Mouse (Mus musculus) forebrain, postnatal 0 days (tissue): ENCODE data around the gene Gm11992. TPM values are rescaled to one million over a fixed set of nuclear protein-coding genes. Genes with fewer than 3 reads are reported as not detected.

Experiments
- ATAC-seq: fragments of 200-750 bp; cut with Nextera tagmentation; 2 replicates; pipeline ENCODE4 v1.8.0; 2017; ENCODE audit warnings: mild to moderate bottlenecking, moderate library complexity
- DNase-seq: peaks from one replicate; pipeline ENCODE4 v3.0.0-alpha.2; 2015
- H3K27ac ChIP-seq: fragments of 300-500 bp; sonication (generic); 2 replicates; pipeline ENCODE4 v1.5.1; 2014; ENCODE audit warnings: low read depth, mild to moderate bottlenecking, antibody characterized with exemption, low read length, moderate library complexity, mixed read lengths
- H3K27me3 ChIP-seq: fragments of 300-500 bp; sonication (generic); 2 replicates; pipeline ENCODE4 v1.6.1; 2014; ENCODE audit warnings: mild to moderate bottlenecking, low read length, mixed read lengths; ENCODE audit not compliant: insufficient read depth
- H3K36me3 ChIP-seq: fragments of 300-500 bp; sonication (generic); 2 replicates; pipeline ENCODE4 v1.6.1; 2014; ENCODE audit warnings: mild to moderate bottlenecking, moderate library complexity; ENCODE audit not compliant: insufficient read depth
- H3K4me1 ChIP-seq: fragments of 300-500 bp; sonication (generic); 2 replicates; pipeline ENCODE4 v1.6.1; 2014; ENCODE audit warnings: antibody characterized with exemption; ENCODE audit not compliant: insufficient read depth
- H3K4me2 ChIP-seq: fragments of 300-500 bp; sonication (generic); 2 replicates; pipeline ENCODE4 v1.6.1; 2014; ENCODE audit warnings: low read depth, mild to moderate bottlenecking, moderate library complexity
- H3K4me3 ChIP-seq: fragments of 300-500 bp; sonication (generic); 2 replicates; pipeline ENCODE4 v1.5.1; 2014; ENCODE audit warnings: low read depth, low read length, mixed read lengths
- H3K9ac ChIP-seq: fragments of 300-500 bp; sonication (generic); 2 replicates; pipeline ENCODE4 v1.6.1; 2014; ENCODE audit warnings: mild to moderate bottlenecking
- H3K9me3 ChIP-seq: fragments of 300-500 bp; sonication (generic); 2 replicates; pipeline ENCODE4 v1.6.1; 2016; ENCODE audit warnings: low read length
- CTCF ChIP-seq: sonication (generic); IDR thresholded peaks from 2 replicates; pipeline ENCODE4 v1.5.1; 2016; ENCODE audit warnings: antibody characterized with exemption, control low read depth, low read depth
- WGBS: fragments of 180-500 bp; shearing (Covaris S2); extraction: QIAGEN DNeasy Blood & Tissue Kit; methylation state at CpG from one replicate; pipeline ENCODE4 v1.1.7; 2014; 5-methylcytosine and 5-hydroxymethylcytosine counted together
- polyA plus RNA-seq: library from polyadenylated mRNA; unstranded; fragments of >200 nt; fragmentation: Nextera tagmentation; extraction: Ambion mirVana; gene quantifications from 2 replicates; pipeline ENCODE4 v1.2.1, GENCODE M21; 2015
- total RNA-seq: library from RNA; depleted of rRNA; stranded (reverse); fragments of >200 nt; gene quantifications from 2 replicates; pipeline ENCODE4 v1.2.3, GENCODE M21; 2014; rRNA removed

The Gm11992 gene
- 1.5 and 2.8 TPM in 2 replicates for total RNA-seq
- 2.2 and 3.2 TPM in 2 replicates for polyA plus RNA-seq

DNA sequence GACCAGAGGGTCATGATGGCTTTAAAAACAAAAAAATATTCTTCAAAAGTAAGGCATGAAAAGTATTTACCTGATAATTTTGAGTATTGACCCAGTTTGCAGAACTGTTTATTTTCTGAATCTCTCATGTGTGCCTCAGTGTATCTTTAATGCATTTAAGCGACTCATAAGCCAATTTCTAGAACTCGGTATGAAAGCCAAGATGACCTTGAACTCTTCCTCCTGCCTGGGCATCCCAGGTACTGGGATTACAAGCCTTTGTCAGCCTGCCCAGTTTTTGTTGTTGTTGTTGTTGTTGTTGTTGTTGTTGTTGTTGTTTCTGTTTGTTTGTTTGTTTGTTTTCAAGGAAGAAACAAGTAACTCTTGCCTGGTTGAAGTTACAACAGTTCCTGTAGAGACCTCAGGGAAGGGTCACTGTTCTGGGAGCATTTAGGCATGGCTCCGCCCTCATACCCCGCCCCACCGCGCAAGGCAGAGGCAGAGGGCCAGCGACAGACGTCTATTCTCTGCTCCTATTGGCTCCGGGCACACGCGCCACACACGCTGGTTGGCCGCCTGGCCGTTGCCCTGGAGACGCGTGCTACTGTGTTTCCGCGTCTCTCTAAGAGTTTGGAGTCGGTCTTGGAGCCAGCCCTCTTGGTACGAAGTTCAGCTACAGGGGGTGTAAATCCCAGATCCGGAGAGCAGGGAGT, at the start of gene Gm11992:
Gm11992 (plus strand) TSS at position 584 of the 692 bp plus-strand sequence.
- peak within 1 kb of the TSS; percentile 92 for H3K4me2 ChIP-seq
- H3K27ac ChIP-seq = no peak within 1 kb of the TSS
- ATAC-seq (peak; percentile 100), DNase-seq (peak; percentile 92)
- WGBS = 5% methylated on average over 21 of the region's 21 CpGs
- no peaks in the 10 kb centered on the region for H3K9me3 ChIP-seq
- peak within 1 kb of the TSS; percentile 44; the same call in 1 of the 2 replicates for H3K9ac ChIP-seq
- 0 out of 2 replicates have a peak, but pooled peaks cover 3% of the 10 kb centered on the region for H3K4me1 ChIP-seq
- H3K4me3 ChIP-seq = peak within 1 kb of the TSS; percentile 47
- H3K36me3 ChIP-seq = no peaks in the 10 kb centered on the region
- no peak for TF ChIP-seq CTCF
- peaks cover 4% of the 10 kb centered on the region; the same call in 1 of the 2 replicates for H3K27me3 ChIP-seq

DNA sequence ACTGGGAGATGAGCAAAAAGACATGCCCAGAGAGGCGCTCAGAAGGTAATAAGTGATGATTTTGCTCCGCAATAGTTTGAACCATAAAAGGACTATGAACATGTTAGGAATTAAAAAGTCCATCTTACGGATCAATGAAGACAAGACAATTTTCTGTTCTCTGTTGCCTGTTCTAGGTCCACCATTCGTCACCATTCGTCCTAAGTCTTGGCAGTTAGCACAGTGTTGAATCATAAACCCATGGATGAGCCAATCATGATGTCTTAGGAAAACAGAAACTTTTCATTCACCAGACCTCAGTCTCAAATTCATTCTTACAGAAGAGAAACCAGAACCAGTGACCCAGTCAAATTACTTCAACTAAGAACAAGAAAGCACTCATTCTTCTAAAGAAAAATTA, 39.6 kb upstream of the Gm11992 start:
- WGBS = 96% methylated on average over 5 of the region's 5 CpGs
- no peak overlapping the region for H3K4me2 ChIP-seq
- no peaks in the 10 kb centered on the region for H3K27me3 ChIP-seq
- no peak overlapping the region for H3K4me3 ChIP-seq
- no peak for TF ChIP-seq CTCF
- H3K4me1 ChIP-seq = peaks cover 3% of the 10 kb centered on the region; the same call in 1 of the 2 replicates
- no peak overlapping the region for H3K9ac ChIP-seq
- DNase-seq (no peak), ATAC-seq (no peak)
- H3K36me3 ChIP-seq = peaks cover 10% of the 10 kb centered on the region
- no peaks in the 10 kb centered on the region for H3K9me3 ChIP-seq
- no peak overlapping the region for H3K27ac ChIP-seq

DNA sequence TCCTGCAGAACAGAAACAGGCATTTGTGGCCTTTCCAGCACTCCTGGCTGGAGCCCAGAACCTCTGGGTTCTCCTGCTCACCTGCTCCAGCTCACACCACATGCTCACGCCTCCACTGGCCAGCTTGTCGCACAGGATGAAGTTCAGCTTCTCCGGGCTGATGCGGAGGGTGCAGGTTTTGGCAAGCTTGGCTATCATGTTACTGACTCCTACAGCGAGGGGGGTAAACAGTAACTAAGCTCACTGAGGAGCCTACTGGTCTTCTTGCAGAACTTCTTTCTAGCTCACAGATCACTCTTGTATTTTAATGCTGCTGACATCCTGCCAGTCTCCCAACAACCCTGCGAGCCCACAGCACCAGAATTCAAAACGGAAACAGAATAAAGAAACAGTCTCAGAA, 38.0 kb upstream of the Gm11992 start:
- Histone ChIP-seq H3K4me2 (peak overlapping the region; percentile 76), H3K27me3 (no peaks in the 10 kb centered on the region), H3K4me3 (peak overlapping the region; percentile 57), H3K27ac (peak overlapping the region; percentile 48), H3K36me3 (peaks cover under 1% of the 10 kb centered on the region; the same call in 1 of the 2 replicates), H3K4me1 (peaks cover 3% of the 10 kb centered on the region; the same call in 1 of the 2 replicates), H3K9me3 (no peaks in the 10 kb centered on the region), H3K9ac (peak overlapping the region; percentile 59)
- TF ChIP-seq CTCF = no peak; the same call in 1 of the 2 replicates
- WGBS = under 1% methylated on average over 7 of the region's 7 CpGs
- peak; percentile 71 for ATAC-seq
- no peak for DNase-seq

DNA sequence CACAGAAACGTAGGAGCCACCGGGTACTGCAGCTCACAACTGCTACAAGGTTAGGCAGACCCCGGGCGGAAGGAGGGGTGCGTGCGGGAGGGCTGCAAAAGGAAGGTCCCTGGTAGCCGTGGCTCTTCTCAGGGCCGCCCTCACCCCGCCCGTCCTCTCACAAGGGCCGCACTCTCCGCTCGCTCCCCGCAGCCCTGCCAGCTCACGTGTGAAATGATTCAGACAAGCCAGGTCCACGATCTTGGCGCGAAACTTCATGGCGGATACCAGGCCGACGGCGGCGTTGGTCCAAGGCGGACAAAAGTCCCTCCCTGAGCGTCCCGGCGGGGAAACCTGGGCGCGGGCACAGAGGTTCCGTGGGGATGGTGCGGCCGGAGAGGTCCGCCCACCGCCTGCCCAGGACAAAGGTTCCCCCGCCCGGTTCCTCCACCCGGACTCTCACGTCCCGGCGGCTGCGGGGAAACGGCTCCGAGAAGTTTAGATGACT, 37.5 kb upstream of the Gm11992 start, which contains the start of gene Hus1:
Hus1 (minus strand) TSS at position 339 of the 487 bp plus-strand sequence.
- H3K4me1 ChIP-seq = peaks cover 3% of the 10 kb centered on the region; the same call in 1 of the 2 replicates
- peak; percentile 94 for ATAC-seq
- H3K27ac ChIP-seq = peak within 1 kb of the TSS; percentile 48
- H3K27me3 ChIP-seq = no peaks in the 10 kb centered on the region
- H3K4me3 ChIP-seq = peak within 1 kb of the TSS; percentile 57
- H3K36me3 ChIP-seq = no peaks in the 10 kb centered on the region
- peak; percentile 1; the same call in 1 of the 2 replicates for TF ChIP-seq CTCF
- DNase-seq = peak; percentile 79
- WGBS = under 1% methylated on average over 43 of the region's 43 CpGs
- H3K4me2 ChIP-seq = peak within 1 kb of the TSS; percentile 76
- no peaks in the 10 kb centered on the region for H3K9me3 ChIP-seq
- peak within 1 kb of the TSS; percentile 59 for H3K9ac ChIP-seq

DNA sequence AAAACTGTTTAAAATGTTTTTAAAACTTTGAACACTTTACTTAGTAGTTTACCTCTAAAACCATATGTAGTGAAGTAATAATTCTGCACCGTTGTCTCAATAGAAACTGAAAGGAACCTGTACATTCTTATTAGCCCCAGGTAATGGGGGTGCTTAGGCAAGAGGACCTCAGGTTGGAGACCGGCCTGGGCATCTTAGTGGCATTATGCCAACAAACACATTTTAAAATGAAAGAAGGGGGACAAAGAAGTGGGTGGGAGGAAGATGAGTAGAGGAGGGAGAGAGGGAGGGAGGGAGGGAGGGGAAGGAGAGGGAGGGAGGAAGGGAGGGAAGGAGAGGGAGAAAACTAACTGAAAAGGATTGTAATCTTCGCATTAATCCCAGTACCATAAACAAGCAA, 37.0 kb upstream of the Gm11992 start:
- H3K9me3 ChIP-seq = no peaks in the 10 kb centered on the region
- peak overlapping the region; percentile 48; the same call in 1 of the 2 replicates for H3K27ac ChIP-seq
- ATAC-seq = no peak
- H3K4me2 ChIP-seq = peak overlapping the region; percentile 76
- peak overlapping the region; percentile 57 for H3K4me3 ChIP-seq
- peak overlapping the region; percentile 59 for H3K9ac ChIP-seq
- peaks cover 3% of the 10 kb centered on the region; the same call in 1 of the 2 replicates for H3K4me1 ChIP-seq
- H3K27me3 ChIP-seq = no peaks in the 10 kb centered on the region
- 2% methylated on average over 3 of the region's 3 CpGs for WGBS
- no peak for TF ChIP-seq CTCF
- DNase-seq = no peak
- H3K36me3 ChIP-seq = no peaks in the 10 kb centered on the region

DNA sequence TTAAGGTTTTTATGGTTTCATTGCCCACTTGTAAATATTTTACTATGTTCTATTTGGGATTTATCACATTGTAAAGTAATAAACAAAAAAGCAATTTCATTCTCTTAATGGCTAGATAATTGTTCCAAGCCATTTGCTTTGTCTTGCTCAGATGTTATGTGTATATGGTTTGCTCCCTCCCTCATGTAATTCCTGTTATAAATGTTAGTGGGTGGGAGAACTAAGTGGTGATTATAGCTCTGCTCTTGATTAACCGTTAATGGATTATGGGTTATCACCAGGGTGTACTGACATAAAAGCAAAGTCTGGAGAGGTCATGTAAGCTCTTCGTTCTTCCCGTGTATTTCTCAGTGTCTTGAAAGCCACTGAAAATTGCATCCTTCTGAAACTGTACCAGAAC, 33.7 kb upstream of the Gm11992 start:
- no peak for DNase-seq
- no peak for TF ChIP-seq CTCF
- Histone ChIP-seq H3K9ac (no peak overlapping the region), H3K4me2 (no peak overlapping the region), H3K27ac (no peak overlapping the region), H3K4me1 (peaks cover under 1% of the 10 kb centered on the region; the same call in 1 of the 2 replicates), H3K27me3 (no peaks in the 10 kb centered on the region), H3K4me3 (no peak overlapping the region), H3K36me3 (no peaks in the 10 kb centered on the region), H3K9me3 (no peaks in the 10 kb centered on the region)
- WGBS = 83% methylated on average over 3 of the region's 3 CpGs
- no peak for ATAC-seq
